Mouse (Mus musculus): ENCODE results near the gene Aff1. TPM values are rescaled to one million over a fixed set of nuclear protein-coding genes. Genes with fewer than 3 reads are reported as not detected.

The Aff1 gene
- polyA plus RNA-seq, 1 experiment from 2014 or later: 4.6 TPM

DNA sequence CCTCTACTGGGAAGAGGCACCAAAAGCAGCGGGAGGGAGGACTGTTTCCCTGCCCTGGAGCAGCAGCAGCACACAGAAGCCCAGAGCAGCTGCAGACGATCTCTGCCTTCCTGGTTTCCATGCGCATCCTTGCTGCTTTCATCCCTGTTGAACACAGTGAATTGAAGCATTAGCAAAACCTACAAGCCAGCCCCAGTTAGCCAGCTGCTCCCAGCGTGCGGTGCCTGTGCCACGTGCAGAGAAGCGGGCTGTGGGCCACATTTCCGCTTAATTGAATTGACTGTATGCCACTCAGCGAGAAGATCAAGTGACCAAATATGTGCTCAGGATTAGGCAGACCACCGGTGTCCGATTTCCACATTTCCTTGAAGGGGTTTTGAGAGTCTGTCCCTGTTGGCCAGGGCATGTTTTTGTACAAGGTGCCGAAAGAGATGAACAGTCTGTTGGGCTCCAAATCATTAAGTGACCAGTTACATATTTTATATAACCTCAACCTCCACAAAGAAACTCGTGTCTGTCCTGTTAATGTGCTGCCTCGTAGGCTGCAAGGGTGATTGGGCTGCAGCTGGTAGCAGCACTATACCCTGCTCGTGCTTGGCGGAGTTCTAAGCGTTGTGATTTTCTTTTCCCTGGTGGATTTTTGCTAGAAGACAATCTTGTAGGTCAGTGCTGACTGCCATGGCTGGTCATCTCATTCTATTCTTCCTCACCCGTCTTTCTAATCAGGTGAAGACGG is 153.4 kb downstream of the Aff1 start:
- no peaks in the 10 kb centered on the region for H3K27me3 ChIP-seq
- WGBS: 47% methylated on average over 19 of the region's 19 CpGs
- no peak overlapping the region for H3K4me2 ChIP-seq
- H3K4me1 ChIP-seq (replicated peaks): peaks cover 24% of the 10 kb centered on the region
- H3K9me3 ChIP-seq: no peaks in the 10 kb centered on the region
- peak overlapping the region; percentile 64; the same call in 1 of the 2 replicates for H3K27ac ChIP-seq
- H3K4me3 ChIP-seq (replicated peaks): no peak overlapping the region
- ATAC-seq (ENCODE audit: insufficient number of reproducible peaks, insufficient read depth, low FRiP score, low TSS enrichment, low read depth): peak; percentile 46
- H3K9ac ChIP-seq (replicated peaks): no peak overlapping the region; the same call in 1 of the 2 replicates
- H3K36me3 ChIP-seq: peaks cover 47% of the 10 kb centered on the region

- Histone ChIP-seq H3K4me2 (no peak overlapping the region), H3K36me3 (peaks cover 49% of the 10 kb centered on the region), H3K27ac (peak overlapping the region; percentile 64; the same call in 1 of the 2 replicates), H3K27me3 (no peaks in the 10 kb centered on the region), H3K4me1 (replicated peaks) (peaks cover 24% of the 10 kb centered on the region), H3K4me3 (replicated peaks) (no peak overlapping the region), H3K9me3 (no peaks in the 10 kb centered on the region), H3K9ac (replicated peaks) (no peak overlapping the region)
- WGBS: 81% methylated on average over 10 of the region's 10 CpGs
- no peak for ATAC-seq (ENCODE audit: insufficient number of reproducible peaks, insufficient read depth, low FRiP score, low TSS enrichment, low read depth)
Measured at GRCm38 (mm10) chr5:103846154-103846551, 154.0 kb downstream of the Aff1 start.

DNA sequence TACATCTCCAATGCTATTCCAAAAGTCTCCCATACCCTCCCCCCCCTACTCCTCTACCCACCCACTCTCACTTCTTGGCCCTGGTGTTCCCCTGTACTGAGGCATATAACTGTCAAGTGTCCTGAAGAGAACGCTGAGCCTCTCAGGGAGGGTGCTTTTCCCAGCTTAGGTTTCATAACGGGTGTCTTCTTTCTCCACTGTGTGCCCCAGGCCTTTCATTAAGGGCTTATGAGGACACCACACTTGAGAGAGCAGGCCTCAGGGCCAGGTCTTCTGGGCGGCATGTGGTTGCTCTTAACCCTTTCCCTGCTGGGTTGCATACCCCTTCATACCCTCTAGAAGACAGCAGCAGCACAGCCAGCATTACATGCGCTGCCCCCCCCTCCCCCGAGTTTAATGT is 154.4 kb downstream of the Aff1 start:
- H3K4me3 ChIP-seq (replicated peaks): no peak overlapping the region
- H3K4me1 ChIP-seq (replicated peaks): peaks cover 24% of the 10 kb centered on the region
- no peaks in the 10 kb centered on the region for H3K9me3 ChIP-seq
- no peak overlapping the region for H3K9ac ChIP-seq (replicated peaks)
- H3K36me3 ChIP-seq: peaks cover 53% of the 10 kb centered on the region
- no peak overlapping the region for H3K27ac ChIP-seq
- no peak overlapping the region for H3K4me2 ChIP-seq
- no peaks in the 10 kb centered on the region for H3K27me3 ChIP-seq
- no peak for ATAC-seq (ENCODE audit: insufficient number of reproducible peaks, insufficient read depth, low FRiP score, low TSS enrichment, low read depth)
- WGBS: 44% methylated on average over 5 of the region's 5 CpGs

GRCm38 (mm10) chr5:103848546-103848945 is 156.4 kb downstream of the Aff1 start:
- H3K4me2 ChIP-seq: no peak overlapping the region
- H3K4me1 ChIP-seq (replicated peaks): peaks cover 24% of the 10 kb centered on the region
- H3K27ac ChIP-seq: no peak overlapping the region
- no peaks in the 10 kb centered on the region for H3K27me3 ChIP-seq
- no peak overlapping the region for H3K4me3 ChIP-seq (replicated peaks)
- ATAC-seq (ENCODE audit: insufficient number of reproducible peaks, insufficient read depth, low FRiP score, low TSS enrichment, low read depth): no peak
- no peak overlapping the region for H3K9ac ChIP-seq (replicated peaks)
- WGBS: 89% methylated on average over 8 of the region's 8 CpGs
- peaks cover 41% of the 10 kb centered on the region for H3K36me3 ChIP-seq
- H3K9me3 ChIP-seq: no peaks in the 10 kb centered on the region

DNA sequence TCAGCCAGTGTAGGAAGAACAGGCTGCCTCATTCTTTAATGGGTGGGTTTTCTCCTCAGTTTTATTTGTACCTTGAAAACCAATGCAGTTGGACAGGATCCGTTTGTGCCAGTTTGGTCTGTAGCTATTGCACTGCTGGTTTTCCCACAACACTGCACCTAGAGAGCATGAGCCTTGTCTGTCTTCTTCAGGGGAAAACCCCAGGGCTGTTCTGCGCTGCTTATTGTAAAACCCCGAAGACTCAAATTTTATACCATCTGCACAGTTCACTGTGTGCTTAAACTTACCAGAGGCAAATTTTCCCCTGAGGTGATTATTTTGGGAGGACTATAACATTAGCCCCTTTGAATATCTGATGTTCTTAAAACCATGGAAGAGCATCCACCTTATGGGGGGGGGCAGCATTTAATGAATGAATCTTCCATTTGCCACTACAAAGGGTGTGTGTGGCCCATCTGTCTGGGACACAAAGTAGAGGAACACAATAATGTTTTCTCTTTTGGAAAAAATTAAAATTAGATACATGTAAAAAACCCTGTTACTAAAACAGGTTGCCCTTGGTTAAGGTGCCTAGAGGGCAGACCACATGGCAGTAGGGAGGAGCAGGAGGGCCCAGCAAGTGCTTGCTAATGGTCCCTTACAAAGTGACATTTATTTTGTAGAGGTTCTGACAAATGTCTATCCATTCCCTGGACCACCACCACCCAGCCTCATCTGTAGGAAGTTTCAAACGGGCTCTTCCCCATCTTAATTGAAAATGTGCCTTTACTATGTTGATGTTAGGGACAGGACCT is 160.8 kb downstream of the Aff1 start:
- Histone ChIP-seq H3K4me3 (replicated peaks) (no peak overlapping the region), H3K9ac (replicated peaks) (no peak overlapping the region), H3K27me3 (no peaks in the 10 kb centered on the region), H3K36me3 (peaks cover 37% of the 10 kb centered on the region), H3K4me2 (no peak overlapping the region), H3K9me3 (no peaks in the 10 kb centered on the region), H3K4me1 (replicated peaks) (0 out of 2 replicates have a peak, but pooled peaks cover 4% of the 10 kb centered on the region), H3K27ac (no peak overlapping the region)
- ATAC-seq (ENCODE audit: insufficient number of reproducible peaks, insufficient read depth, low FRiP score, low TSS enrichment, low read depth): no peak
- WGBS: 74% methylated on average over 4 of the region's 4 CpGs

DNA sequence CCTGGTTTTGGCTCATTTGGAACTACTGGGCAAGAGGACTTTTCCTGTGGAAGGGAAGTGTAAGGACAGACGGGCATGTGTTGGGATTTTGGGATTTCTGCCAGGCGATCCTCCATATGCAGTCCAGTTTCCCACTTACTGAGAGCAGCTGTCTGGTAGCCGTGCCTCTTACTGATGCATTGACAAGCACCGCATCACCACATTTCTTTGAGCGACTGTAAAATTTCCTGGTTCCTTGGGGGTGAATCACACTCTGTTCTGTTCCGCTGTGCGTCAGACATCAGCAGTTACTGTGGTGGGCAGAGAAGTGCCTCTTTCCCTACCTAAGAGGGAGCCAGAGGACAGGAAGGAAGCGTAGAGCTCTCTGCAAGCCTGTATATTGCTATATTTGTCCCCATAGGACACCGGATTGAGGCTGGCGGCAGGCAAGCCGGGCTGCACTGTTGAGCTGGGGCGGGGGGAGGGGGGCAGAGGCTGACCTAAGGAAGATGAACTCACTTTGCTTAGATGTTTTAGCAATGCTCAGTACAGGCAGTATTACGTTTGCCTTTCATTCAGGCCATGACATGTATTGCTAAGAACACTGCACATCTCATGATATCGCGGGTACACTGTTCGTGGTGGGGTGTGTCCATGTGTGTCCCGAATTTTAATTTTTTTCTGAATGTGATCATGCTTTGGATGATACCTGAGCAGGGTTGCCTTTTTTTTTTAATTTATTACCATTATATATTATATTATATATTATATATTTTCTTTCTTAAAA is 162.1 kb downstream of the Aff1 start:
- no peak overlapping the region for H3K27ac ChIP-seq
- no peak overlapping the region for H3K9ac ChIP-seq (replicated peaks)
- H3K4me2 ChIP-seq: no peak overlapping the region
- H3K27me3 ChIP-seq: no peaks in the 10 kb centered on the region
- no peak overlapping the region for H3K4me3 ChIP-seq (replicated peaks)
- H3K36me3 ChIP-seq: peaks cover 29% of the 10 kb centered on the region
- 0 out of 2 replicates have a peak, but pooled peaks cover 2% of the 10 kb centered on the region for H3K4me1 ChIP-seq (replicated peaks)
- no peaks in the 10 kb centered on the region for H3K9me3 ChIP-seq
- ATAC-seq (ENCODE audit: insufficient number of reproducible peaks, insufficient read depth, low FRiP score, low TSS enrichment, low read depth): no peak
- 81% methylated on average over 17 of the region's 17 CpGs for WGBS

DNA sequence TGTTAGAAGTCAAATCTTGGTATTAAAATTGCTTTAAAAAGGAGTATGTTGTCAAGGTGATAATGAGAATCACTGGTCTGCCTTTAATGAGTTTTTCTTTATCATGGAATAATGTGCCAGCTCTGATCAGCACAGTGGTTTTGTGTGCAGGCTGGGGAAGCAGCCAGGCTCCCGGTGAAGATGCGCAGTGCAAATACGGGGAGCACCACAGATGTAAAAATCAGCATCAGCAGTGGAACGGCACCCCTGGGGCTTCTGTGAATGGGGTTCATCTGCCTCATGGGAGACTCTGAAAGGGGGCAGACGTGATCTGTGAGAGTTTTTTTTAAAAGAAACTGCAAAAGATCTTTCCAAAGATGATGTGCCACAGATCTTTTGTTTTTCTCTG is 162.6 kb downstream of the Aff1 start:
- no peak overlapping the region for H3K27ac ChIP-seq
- H3K36me3 ChIP-seq: peaks cover 23% of the 10 kb centered on the region
- no peaks in the 10 kb centered on the region for H3K9me3 ChIP-seq
- no peak overlapping the region for H3K4me2 ChIP-seq
- no peaks in the 10 kb centered on the region for H3K27me3 ChIP-seq
- 0 out of 2 replicates have a peak, but pooled peaks cover 2% of the 10 kb centered on the region for H3K4me1 ChIP-seq (replicated peaks)
- 90% methylated on average over 5 of the region's 5 CpGs for WGBS
- H3K4me3 ChIP-seq (replicated peaks): no peak overlapping the region
- ATAC-seq (ENCODE audit: insufficient number of reproducible peaks, insufficient read depth, low FRiP score, low TSS enrichment, low read depth): no peak
- H3K9ac ChIP-seq (replicated peaks): no peak overlapping the region

DNA sequence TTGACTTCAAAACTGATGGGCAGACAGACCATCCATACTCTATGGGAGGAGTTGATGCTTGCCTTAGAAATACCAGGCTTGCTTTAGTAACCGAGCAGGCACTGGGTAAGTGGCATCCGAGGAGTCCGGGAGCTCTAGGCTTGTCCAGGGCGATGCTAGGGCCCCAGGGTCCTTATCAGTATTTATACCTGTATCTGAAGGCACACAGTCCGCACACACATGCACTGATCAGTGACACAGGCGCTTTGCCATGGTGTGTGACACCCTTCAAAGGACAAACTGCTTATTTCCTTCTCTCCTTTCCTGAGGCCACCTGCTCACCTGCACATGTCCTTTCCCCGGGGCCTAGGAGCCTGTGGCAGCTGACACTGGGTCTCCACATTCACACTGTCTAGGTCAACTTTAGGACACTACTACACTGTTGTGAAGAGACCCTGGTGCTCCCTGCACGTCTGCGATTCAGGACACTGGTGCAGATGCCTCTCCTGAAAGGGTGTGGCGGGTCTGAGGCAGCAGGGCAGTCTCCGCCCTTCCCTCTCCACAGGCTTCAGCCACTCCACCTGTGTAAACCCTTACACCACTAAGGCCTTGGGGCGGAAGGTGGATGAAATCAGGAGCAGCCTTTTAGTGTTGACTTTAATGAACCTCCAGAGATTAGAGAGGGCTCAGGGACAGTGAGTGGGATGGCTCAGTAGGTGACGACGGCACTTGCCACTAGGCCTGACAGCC is 163.5 kb downstream of the Aff1 start:
- 82% methylated on average over 14 of the region's 14 CpGs for WGBS
- Histone ChIP-seq H3K9me3 (no peaks in the 10 kb centered on the region), H3K27ac (no peak overlapping the region), H3K9ac (replicated peaks) (no peak overlapping the region), H3K4me3 (replicated peaks) (no peak overlapping the region), H3K4me1 (replicated peaks) (0 out of 2 replicates have a peak, but pooled peaks cover 2% of the 10 kb centered on the region), H3K4me2 (no peak overlapping the region), H3K27me3 (no peaks in the 10 kb centered on the region), H3K36me3 (peaks cover 19% of the 10 kb centered on the region)
- peak; percentile 17; the same call in 1 of the 2 replicates for ATAC-seq (ENCODE audit: insufficient number of reproducible peaks, insufficient read depth, low FRiP score, low TSS enrichment, low read depth)

DNA sequence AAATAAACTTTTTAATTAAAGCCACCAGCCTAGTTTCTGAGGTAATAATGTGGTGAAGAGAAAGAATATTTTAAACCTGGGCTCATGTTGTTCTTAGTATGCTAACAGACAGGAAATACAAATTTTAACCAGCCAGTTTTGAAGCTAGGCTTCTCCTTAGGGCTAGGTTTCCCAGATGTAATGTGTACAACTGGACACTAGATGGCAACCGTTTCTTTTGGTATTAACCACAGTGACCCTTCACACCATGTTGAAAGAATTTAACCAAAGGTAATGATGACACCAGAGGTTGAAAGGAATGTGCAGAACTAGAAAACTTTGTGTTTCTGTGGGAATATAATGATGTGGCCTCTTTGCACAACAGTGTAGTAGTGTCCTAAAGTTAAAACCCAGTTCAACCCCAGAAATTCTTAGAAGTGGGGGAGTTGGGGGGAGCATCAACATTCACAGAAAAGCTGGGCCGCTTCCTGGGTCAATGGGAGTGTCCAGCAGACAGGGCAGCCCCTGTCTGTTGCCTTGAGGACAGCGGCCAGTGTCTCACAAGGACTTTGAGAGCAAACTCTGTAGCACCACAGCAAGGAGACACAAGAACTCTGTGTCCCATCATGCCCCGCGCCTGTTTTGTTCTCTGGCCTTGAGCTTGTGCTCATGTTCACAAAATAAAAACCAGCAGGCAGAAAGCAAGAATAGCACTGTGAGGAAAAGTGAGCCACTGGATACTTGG is 164.3 kb downstream of the Aff1 start:
- 66% methylated on average over 5 of the region's 5 CpGs for WGBS
- H3K36me3 ChIP-seq: peaks cover 13% of the 10 kb centered on the region
- H3K4me2 ChIP-seq: no peak overlapping the region
- H3K4me1 ChIP-seq (replicated peaks): 0 out of 2 replicates have a peak, but pooled peaks cover 2% of the 10 kb centered on the region
- H3K27ac ChIP-seq: no peak overlapping the region
- no peaks in the 10 kb centered on the region for H3K27me3 ChIP-seq
- no peaks in the 10 kb centered on the region for H3K9me3 ChIP-seq
- H3K4me3 ChIP-seq (replicated peaks): no peak overlapping the region
- peak; percentile 64; the same call in 1 of the 2 replicates for ATAC-seq (ENCODE audit: insufficient number of reproducible peaks, insufficient read depth, low FRiP score, low TSS enrichment, low read depth)
- no peak overlapping the region for H3K9ac ChIP-seq (replicated peaks)

DNA sequence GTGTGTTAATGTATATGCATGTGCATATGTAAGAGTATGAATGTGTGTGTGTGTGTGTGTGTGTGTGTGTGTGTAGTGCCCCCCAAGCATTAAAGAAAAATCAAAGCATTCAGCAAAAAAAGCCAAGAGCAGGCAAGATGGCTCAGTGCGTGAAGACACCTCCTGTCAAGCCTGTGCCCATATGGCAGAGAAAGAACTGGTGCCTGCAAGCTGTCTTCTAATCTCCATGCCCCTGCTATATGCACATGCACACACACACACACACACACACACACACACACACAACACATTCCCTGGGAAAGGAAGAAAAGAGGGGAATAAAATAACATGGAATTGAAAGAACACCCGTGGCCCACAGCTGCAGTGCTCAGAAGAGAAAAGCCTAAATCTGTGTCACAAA is 165.0 kb downstream of the Aff1 start:
- no peaks in the 10 kb centered on the region for H3K9me3 ChIP-seq
- no peak overlapping the region for H3K4me2 ChIP-seq
- H3K27ac ChIP-seq: no peak overlapping the region
- H3K27me3 ChIP-seq: no peaks in the 10 kb centered on the region
- H3K9ac ChIP-seq (replicated peaks): no peak overlapping the region
- WGBS: 87% methylated on average over 2 of the region's 2 CpGs
- H3K36me3 ChIP-seq: peaks cover 6% of the 10 kb centered on the region; the same call in 1 of the 2 replicates
- H3K4me3 ChIP-seq (replicated peaks): no peak overlapping the region
- no peak for ATAC-seq (ENCODE audit: insufficient number of reproducible peaks, insufficient read depth, low FRiP score, low TSS enrichment, low read depth)
- 0 out of 2 replicates have a peak, but pooled peaks cover 2% of the 10 kb centered on the region for H3K4me1 ChIP-seq (replicated peaks)
